Mouse (Mus musculus) gastrocnemius, postnatal 10 days (tissue): ENCODE measurements around the gene Map2k5. TPM values are rescaled to one million over a fixed set of nuclear protein-coding genes. Genes with fewer than 3 reads are reported as not detected.

Source experiments
- DNase-seq: peaks from one replicate; pipeline ENCODE4 v3.0.0; 2021; ENCODE audit warnings: mixed read lengths
- total RNA-seq, 2 experiments: library from RNA; stranded (reverse); gene quantifications; 2 replicates each; pipeline ENCODE4 v1.2.3; 2021

Map2k5 gene
- total RNA-seq, 2 experiments from 2014 or later: 18.8 to 19.0 TPM

- DNase-seq: no peak
These were observed 35.9 kb downstream of the Map2k5 start for GRCm38 (mm10) chr9:63341761-63342160.

DNA sequence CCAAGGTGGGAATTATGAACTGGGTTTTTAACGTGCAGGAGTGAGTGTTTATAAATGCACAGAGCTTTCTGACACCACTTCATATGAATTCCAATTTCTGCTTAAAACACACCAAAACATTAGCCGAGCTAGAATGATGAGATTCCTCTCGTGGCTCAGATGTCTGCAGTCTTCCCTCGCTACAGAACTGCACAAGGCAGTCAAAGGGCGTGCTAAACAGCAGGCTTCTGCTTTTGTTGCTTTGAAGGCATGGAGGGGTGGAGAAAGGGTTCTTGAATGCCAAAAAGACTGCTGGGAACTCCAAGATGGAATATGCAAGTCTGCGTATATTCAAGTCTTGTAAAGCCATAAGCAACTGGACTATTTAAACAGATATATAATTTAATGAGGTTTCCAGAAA lies 38.4 kb downstream of the Map2k5 start:
- DNase-seq: no peak

DNA sequence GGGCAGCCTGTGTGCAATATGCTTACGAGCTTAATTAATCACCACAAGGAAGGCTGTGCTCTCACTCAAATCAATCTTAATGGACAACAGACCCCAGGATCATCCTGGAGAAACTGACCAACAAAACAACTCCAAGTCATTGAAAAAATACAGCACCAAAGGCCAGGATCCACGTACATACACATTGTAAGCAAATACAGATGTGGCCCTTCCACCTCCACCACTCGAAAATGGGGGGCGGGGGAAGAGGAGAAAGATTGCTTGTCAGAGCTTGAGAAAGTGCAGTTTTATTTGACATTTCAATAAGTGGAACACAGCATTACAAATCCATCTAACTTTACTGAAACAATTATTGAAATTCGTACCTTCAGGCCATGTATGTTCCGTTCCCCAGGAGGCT lies 39.0 kb downstream of the Map2k5 start:
- DNase-seq: no peak

- no peak for DNase-seq
These were observed 41.9 kb downstream of the Map2k5 start for GRCm38 (mm10) chr9:63335816-63336215.

DNA sequence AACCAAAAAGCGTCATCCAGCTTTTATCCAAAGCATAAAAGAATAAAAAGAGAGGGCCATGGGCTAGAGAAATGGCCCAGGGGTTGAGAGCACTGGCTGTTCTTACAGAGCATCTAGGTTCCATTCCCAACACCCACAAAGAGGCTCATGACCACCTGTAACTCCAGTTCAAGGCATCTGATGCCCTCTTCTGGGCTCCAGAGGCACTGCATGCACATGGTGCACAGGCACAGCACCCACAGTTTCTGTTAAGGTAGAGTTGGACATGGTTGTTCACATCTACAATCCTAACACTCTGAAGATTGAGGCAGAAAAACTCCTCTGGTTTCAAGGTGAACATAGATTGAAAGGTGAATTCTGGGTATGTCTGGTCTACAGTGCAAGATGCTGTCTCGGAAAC lies 44.6 kb downstream of the Map2k5 start:
- no peak for DNase-seq

DNA sequence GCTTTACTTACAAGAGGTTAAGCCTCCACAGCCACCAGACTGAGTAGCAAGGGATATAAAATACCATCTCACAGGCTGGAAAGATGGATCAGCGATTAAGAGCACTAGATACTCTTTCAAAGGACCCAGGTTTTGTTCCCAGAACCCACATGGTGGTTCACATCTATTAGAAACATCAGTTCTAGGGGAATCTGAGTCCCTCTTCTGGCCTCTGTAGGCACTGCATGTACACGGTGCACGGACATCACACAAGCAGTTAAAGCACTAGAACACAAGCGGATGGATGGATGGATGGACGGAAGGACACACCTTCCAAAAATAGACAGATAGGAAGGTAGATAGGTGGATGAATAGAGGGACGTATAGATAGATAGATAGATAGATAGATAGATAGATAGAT lies 46.5 kb downstream of the Map2k5 start:
- no peak for DNase-seq

DNA sequence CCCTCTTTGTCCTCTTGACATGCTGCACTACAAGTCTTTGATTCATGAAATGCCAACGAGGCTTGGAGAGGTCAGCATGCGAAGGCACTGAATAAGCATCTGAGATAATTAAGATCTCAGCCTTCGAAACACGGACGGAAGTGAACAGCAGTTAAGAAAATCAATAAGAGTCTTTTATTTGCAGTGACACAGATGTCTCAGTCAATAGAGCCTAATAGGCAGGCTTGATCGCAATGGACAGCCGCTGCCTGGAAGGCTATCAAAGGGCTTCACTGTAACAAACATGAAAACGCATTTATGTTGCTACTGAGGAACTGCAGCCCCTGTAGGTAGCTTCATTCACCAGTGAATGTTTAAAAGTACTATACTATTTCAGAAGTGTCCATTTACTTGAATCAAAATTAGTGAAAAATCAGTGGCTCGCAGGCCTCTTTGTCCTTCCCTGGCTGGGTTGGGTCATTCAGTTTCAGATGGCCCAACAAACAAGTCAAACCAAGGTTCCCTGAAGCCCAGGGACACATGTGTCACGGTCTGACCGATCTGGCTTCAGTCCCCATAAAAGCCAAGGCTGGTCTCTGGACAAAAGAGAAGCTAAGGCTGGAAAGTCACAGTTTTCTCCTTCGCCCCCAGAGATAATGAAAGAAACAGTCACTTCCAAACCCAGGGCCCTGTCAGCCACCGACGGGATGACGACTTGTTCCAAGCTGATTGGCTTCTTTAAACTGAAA lies 48.6 kb downstream of the Map2k5 start:
- DNase-seq: no peak

- DNase-seq: no peak
These were observed 62.5 kb downstream of the Map2k5 start for GRCm38 (mm10) chr9:63315231-63315630.

DNA sequence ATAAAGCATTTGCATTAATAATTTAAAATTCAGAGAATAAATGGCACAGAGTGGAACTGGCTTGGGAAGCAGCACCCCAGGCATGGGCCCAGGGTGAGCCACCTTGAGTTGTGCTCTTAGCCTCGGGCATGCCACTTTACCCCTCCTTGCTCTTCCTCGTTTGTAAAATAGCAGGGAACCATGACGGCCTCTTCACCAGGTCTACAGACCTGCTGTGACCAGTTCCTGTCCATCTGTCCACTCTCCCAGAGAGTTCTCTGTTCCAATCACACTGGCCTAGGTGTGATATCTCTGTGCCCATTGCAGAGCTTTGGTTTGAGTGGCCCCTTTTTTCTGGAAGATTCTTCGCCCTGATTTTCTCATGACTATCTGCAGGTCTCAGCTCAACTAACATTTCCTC lies 63.6 kb downstream of the Map2k5 start:
- DNase-seq: no peak

DNA sequence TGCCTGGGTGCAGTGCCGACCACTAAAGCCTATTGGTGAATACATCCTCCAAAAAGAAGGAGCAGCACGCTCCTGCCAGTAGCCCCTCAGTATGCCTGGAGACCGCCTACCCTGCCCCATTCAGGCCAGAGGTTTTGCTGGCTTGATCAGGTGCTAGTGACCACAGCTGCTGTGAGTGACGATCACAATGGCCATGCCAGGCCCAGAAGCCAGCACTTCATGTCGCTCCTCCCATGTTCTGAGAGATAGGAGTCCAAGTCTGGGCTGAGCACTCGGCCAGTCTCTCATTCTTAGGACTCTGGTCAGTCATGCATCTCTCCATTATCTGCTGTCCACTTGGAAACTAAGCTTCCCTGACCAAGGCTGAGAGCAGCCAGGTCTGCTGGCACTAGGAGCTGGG lies 67.7 kb downstream of the Map2k5 start:
- DNase-seq: no peak

GRCm38 (mm10) chr9:63309008-63309407 lies 68.7 kb downstream of the Map2k5 start:
- no peak for DNase-seq

DNA sequence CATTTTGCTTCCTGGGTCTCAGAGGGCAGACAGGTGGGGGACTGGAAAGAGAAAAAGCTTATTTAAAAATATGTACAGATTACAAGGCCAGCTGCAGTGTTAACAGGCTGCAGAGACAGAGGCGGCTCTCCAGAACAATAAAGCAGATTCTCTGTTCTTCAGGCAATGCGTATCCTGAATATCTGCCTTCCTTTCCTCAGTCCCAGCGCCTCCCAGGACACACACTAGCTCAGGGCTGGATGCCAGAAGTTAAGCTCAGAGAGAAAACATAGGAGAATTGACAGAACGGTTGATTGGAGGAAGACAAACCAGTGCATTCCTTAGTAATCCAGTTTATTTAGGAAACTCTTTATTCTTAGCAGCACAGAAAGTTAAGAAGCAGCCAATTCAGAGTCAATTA lies 69.3 kb downstream of the Map2k5 start:
- DNase-seq: no peak

DNA sequence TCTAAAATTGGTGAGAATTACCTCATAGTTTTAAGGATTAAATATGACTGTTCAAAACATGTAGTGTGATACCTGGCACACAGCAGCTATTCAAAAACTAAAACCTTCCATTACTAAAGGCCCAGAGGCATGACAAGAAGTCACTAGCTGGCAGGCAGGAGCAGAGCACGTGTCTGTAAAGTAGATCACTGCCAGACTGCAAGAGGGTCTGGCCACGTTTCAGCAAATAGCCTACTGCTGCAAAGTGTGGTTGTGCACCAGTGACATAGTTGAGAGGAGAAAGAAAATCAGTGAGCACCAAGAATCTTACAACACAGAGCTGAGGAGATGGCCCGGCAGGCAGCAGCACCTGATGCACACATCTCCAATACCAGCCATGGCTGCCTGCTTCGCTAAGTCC lies 75.2 kb downstream of the Map2k5 start:
- no peak for DNase-seq

DNA sequence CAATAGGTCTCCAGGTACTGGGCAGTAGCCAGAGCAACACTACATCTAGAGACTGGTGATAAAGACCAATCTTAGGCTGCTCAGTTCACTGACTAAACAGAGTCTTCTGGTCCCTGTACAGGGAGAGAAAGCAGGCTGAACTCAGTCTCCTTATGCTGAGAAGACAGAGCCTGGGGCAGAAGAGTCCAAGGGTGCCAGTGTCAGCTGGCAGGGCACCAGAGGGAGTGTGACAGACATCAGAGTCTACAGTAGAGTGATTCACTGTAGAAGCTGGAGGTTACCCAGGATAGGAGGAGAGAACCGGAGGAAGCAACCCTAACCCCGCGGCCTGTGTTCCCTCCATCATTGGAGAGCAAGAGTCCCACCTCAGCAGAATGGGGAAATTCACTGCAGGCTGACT lies 79.0 kb downstream of the Map2k5 start:
- DNase-seq: no peak

GRCm38 (mm10) chr9:63295551-63295958 lies 82.1 kb downstream of the Map2k5 start:
- DNase-seq: no peak

DNA sequence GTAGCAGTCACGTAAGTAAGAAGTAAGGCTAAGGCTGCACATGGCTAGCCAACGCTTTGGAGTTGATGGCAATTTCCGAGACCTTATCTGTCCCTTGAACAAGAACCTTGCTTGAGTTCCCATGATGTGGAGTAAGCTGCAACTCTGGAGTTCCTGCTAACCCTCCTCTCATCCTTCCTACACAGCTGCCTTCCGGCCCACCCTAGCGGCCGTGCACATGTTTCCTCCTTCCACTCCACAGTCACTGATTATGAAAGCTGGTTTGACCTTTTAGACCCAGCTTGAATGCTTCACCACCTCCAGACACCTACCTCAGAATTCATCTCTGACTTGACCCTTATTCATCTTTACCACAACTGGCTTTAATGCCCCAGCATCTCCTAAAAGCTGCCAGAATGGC lies 82.9 kb downstream of the Map2k5 start:
- DNase-seq: no peak

DNA sequence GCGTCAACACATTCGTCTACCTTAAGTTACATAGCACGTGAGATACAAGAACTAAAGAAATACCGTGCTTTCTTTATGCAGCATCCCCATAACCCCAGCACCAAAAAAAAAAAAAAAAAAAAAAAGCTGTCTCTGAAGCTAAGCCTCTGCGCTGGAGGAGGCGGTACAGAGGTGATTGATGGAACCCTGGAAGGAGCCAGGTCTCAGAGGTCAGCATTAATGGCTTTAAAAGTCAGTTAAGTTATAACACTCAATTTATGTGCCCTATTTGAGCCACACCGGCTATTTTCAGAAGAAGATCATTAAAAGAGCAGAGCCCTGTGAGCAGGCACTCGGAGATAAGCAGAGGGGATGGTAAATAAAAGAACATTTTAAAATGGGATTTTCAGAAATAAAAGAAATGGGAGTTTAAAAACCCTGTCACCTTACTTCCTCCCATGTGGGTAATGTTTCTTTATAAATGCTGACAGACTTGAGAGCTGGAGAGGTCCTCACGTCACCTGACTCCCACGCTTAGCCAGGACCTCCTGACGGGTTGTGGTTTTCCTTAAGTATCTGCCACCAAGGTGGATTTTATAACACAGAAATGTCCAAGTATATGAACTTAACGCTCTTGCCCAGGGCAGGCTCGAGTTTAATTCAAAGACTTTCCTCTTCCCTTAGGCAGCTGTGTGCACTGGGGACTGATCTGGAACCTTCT lies 83.8 kb downstream of the Map2k5 start:
- DNase-seq: no peak

- DNase-seq: no peak
These were observed 89.0 kb downstream of the Map2k5 start for GRCm38 (mm10) chr9:63288676-63289075.

GRCm38 (mm10) chr9:63284392-63284791 lies 93.3 kb downstream of the Map2k5 start:
- no peak for DNase-seq

- DNase-seq: no peak
These were observed 95.7 kb downstream of the Map2k5 start for GRCm38 (mm10) chr9:63281996-63282395.

DNA sequence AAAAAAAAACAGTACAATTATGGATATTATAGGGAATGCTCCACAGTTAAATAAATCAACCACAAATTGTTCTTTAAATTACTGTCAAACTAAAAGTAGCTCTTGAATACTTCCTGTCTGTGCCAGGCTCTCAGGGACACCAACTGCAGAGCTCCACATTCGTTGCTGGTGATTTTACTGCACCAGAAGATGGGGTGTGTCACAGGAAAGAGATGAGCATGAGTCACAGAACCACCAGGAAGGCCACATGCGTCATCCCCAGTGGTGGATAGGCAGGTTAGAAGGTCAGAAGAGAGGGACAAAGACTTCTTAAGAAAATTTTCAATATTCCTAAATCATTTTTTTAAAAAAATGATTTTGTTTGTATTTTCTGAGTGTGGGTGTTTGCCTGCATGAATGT lies 96.6 kb downstream of the Map2k5 start:
- no peak for DNase-seq

- no peak for DNase-seq
These were observed 103.9 kb downstream of the Map2k5 start for GRCm38 (mm10) chr9:63273781-63274180.

DNA sequence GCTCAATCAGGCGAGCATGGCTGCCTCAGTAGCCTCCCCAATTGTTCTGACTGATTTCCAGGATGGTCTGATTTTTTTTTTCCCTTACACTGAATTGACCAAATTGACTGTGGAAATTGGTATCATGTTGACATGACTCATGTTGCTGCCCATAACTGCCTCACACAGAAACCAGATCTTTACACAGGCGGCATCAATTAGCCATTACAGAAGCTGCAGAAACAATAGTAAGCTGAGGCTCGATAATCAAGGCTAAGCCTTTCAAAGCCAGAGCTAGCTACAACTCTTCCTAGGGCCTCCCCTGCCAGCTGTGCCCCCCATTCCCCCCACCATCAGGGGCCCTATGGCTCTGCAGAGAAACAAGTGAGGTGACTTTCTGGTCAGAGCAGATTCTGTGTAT lies 107.9 kb downstream of the Map2k5 start:
- no peak for DNase-seq

- no peak for DNase-seq
These were observed 114.5 kb downstream of the Map2k5 start for GRCm38 (mm10) chr9:63263188-63263587.
